Mouse (Mus musculus) right cerebral cortex, adult 2 months (tissue): ENCODE measurements at regions not wholly inside any gene's neighbourhood (a gene's known extent, or its start where the extent isn't known, plus 50 kb on each side); places are given as distances from the start of the nearest gene placed in this dataset.

Experiments
- DNase-seq, 2 experiments: peaks; one replicate each; pipeline ENCODE4 v3.0.0; 2021 to 2022; ENCODE audit warnings: low spot score in 2 of 2

- peak in 1 of 2 experiments; percentile 4 for DNase-seq
These were observed 1088.5 kb downstream of the Jrkl start for GRCm38 (mm10) chr9:12157157-12157556.

- peak in 1 of 2 experiments; percentile 3 for DNase-seq
These were observed 1132.3 kb downstream of the Jrkl start for GRCm38 (mm10) chr9:12113374-12113773.
